Mouse (Mus musculus) CD4-positive helper T cell, adult 2 months (primary cell): ENCODE data around the gene Apof.
A peak's percentile ranks its signal among the peaks of the same experiment; 100 is the strongest.

Experiments used
- DNase-seq: peaks from one replicate; pipeline ENCODE4 v3.0.0-alpha.2; 2012; ENCODE audit warnings: low read depth, missing footprints, low spot score

The Apof gene

DNA sequence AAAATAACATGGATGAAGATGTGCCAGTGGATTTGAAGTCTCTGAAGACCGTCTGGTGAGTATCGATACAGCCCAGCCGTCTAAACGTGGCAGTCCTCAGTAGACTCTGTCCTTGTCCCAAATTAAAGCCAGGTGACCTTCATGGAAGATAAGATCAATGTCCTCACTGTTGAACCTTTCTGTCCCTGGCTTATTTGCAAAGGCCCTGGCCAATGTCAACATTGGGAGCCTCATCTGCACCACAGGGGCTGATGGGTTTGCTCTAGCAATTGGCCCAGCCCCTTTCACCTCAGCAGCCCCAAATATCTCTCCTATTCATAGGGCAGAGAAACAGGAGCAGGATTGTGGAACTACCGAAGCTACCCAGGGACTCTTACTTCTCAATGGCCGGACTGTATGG lies at the start of gene Apof:
Gene Apof (plus strand): TSS at position 301 of the 400 bp plus-strand sequence.
- no peak for DNase-seq

DNA sequence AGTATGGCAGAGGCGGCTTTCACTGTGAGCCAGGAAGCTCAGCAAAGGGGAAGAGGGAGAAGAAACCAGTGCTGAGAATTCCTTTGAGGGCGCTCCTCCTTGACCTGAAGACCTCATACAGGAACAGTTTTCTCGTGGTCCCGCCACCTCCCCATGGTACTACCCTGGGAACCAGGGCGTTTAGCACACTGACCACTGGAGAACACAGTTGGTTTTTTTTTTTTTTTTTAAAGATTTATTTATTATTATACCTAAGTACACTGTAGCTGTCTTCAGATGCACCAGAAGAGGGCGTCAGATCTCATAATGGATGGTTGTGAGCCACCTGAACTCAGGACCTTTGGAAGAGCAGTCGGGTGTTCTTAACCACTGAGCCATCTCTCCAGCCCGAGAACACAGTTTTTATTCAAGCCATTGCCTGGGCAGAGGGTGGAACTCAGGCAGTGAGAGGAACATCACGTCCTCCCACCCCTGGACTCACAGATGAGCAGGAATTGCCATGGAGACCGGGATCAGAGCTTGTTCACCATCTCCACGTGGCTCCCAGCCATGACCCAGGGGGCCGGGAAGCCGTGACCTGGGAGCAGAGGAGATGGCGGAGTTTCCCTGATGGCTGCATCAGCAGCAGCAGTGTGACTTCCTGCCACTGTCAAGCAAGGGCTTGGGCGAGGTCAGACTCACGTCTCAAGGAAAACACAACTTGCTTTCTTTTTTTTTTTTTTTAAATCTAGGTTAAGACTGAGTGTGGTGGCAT lies 46.8 kb upstream of the Apof start:
- peak; percentile 45 for DNase-seq

DNA sequence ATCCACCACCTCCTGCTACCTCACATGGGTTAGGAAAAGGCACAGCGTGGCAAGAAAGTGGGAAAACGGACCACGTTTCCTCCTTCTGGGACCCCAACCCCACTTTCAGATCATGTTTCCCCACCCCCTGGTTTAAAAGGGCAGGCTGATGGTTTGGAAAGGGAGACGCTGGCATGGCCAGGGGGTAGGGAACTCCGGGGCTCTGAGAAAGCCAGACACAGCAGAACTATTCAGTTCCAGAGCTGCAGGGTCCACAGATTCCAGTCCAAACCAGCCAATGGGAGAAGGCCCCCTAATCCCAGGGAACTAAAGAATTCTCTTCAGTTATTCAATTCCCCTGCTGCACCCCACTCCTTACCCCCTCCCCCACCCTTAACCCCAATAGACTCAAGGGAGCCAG lies 43.4 kb upstream of the Apof start:
- no peak for DNase-seq

DNA sequence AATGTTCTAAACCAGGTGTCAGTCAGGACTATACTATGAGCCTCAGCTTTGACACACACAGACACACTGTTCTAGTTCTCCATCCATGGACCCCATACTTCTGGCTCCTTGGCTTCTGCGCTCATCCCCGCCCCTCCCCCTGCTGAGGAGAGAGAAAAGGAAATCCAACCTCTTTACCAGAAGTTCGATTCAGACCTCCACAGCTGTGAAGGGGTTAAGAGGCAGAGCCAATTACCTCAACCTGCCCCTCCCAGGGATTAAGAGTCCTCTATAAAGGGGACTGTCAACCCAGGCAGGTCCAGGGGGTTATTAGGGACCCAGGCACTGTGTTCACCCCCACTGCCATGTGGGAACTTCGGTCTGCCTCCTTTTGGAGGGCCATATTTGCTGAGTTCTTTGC lies 42.9 kb upstream of the Apof start, which contains the start of gene Mip:
Gene Mip (plus strand): TSS at position 301 of the 400 bp plus-strand sequence.
- DNase-seq: no peak

DNA sequence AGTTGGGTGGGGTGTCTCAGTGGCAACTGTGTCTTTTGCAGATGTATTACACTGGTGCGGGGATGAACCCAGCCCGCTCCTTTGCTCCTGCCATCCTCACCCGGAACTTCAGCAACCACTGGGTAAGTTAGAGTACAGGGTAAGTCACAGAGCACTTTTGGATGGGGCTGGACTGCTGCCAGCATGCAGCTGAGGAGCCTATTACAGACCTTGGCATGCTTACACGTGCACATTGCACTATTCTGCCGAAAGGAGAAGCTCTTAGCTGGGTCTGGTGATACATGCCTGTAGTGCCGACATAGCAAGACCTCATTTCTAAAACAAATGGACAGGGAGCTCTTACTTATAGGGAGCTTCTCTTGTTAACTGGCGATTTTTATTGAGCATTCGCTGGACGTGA lies 40.9 kb upstream of the Apof start:
- no peak for DNase-seq

DNA sequence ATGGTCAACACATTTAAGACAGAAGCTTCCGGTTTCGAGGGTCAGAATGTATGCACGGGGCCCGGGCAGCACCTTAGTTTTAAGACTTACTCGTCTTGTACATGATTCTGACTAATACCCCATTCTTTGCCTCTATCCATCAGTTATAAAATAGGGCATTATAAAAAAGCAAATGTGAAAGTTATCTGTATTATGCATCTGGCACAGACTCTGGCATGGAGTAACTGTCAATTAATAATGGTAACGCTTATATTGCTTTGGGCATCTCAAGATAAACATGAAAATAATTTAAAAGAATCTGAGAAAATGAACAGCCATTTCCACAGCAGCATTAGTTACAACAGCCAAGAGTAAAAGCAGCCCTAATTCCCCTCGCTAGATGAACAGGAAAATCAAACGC lies 40.5 kb upstream of the Apof start:
- DNase-seq: no peak

DNA sequence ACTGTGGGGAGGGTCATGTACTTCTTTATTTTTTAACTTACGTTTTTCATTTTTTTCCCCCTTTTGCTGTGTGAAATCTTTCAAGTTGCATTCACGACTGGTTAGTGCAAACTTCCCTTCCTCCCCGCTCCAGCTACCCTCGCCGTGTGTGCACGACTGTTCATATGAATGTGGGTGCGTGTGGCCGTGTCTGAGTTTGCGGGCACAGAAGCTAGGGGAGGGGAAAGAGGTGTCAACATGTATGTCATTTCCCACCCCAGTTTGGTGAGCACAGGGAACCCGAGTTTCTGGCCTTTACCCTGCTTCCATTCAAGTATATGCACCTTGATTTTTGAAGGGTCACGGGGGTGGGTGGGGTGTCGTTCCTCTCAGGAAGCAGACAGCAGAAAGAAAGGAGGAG lies 37.9 kb upstream of the Apof start:
- DNase-seq: peak; percentile 46

DNA sequence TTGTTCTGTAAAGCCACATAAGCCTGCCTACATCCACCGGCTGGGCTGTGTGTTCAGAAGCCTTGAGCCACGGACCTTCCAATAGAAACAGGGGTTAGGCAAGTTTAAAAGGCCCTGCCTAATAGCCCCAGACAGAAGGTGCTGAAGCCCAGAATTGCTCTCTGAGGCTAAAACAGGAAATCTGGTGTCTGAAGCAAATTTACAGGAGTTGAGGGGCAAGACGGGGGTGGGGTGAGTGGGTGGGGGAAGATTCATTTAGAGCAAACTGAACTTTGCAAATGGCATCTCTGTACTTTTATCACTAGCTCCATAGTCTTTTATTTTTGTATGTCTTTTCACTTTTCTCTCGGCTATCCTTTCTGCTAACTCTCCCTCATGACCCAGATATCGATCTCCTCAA lies 37.3 kb upstream of the Apof start:
- DNase-seq: peak; percentile 48

DNA sequence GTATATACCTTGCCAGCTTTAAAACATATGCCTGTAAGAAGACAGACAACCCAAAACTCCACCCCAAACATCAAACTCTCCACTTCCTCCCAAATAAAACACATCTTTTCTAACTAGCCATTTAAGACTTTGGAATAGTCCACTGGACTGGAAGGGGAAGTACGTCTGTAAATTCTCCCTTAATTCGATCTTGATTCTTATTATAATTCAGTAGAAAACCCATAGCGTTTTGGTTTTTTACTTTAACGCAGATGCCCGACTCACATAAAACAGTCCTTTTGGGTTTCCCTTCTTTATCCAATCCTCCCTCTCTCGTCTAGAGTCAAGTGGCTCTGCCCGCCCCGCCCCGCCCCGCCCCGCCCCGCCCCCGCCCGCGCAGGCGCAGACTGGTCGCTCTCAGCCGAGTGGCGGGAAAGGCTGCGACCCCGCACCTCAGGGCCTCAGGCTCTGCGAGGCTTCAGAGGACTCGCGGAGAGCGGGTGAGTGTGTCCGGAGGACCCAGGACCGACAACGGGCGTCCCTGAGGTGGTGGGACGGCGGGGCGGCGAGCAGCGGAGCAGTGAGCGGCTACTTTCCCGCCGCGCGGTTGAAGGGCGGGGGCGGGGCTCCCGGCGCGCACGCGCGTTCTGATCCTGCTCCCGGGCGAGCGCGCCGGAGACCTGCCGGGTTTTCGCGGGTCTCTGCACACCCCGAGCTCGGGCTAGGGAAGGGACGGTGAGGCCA lies 36.6 kb upstream of the Apof start, which contains the start of gene Timeless:
Gene Timeless (plus strand): TSS at position 369 of the 723 bp plus-strand sequence.
- DNase-seq: peak; percentile 90

DNA sequence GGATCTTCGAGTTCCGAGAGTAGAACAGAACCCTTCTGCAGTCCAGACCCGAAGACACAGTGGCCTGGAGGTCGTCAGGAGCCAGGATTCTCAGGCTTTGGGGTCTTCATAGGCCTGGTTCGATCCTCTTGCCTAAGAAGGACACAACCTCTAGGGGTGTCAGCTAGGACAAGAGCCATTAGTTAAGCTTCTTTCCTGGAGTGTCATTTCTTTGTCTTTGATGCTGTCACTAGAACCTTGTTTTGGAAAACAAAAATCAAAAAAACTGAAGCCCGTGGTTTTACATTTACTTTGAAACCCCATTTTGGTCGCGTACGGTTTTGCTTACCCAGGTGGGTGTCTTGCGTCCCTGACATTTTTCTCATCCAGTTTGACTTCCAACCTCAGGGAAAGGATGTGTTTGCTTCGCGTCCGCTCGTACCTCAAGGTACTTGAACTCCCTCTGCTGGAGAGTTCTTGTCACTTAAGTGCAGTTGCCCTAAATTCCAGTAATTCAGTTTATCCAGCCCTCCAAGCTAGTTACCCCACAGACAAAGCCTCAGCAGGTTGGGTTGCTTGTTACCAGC lies 36.0 kb upstream of the Apof start:
- peak; percentile 84 for DNase-seq

DNA sequence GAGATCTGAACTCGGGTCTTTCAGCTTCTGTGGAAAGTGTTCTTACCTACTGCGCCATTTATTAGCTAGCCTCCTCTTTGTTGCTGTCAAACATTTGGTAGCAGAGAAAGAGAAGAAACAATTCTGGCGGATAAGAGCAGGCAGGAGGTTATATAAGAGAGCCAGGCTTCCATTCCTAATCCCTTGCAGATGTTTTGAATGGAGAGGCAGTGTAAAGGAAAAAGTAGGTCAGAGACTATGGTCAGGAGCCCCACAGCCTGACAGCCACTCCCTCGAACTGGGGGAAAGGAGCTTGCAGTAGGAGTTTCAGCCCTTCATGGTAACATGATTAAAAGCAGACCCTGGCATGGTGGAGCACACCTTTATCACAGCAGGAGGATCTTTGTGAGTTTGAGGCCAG lies 32.1 kb upstream of the Apof start:
- no peak for DNase-seq

DNA sequence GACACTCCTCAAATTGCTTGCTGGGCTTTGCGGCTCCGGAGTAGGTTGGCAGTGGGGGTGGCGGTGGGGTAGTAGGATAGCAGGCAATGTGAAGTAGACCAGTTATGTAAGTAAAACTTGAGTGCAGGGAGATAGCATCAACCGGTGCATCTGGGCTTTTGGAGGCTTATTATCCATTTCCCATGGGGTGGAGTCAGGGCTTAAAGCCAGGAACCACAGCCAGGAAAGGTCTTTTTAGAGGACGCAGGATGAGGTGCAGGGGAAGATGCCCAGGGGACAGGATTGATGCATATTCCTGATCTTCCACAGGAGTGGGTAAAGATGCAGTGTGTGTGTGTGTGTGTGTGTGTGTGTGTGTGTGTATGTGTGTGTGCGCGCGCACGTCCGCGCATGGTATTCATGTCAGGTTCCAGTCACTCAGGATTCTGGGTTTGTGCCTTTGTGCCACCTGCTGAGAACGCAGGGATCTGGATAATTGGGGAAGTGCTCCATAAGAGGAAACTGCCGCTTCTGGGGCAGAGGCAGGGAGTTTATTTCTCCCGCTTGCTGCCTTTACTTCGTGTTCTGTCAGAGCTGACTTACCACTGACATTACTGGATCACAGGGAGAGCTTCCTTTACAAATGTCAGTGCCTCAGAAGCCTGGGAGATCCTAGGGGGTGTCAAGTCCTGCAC lies 30.5 kb upstream of the Apof start:
- DNase-seq: no peak

DNA sequence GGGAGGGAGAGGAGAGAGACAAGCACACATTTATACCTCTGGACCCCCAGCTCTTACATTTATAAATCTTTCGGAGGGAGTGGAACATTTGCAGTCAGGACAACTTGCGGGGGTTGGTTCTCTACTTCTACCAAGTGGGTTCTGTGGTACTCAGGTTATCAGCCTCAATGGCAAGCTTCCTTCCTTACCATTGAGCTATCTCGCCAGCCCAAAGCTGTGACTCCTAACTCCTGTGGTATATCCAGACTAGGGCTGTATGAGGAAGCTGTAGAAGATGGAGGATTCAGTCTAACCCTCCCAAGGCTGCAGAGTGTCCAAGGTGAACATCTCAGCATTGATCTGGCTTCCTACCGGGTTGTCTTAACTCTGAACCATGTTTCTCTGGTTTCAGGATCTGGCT lies 29.3 kb upstream of the Apof start:
- no peak for DNase-seq

DNA sequence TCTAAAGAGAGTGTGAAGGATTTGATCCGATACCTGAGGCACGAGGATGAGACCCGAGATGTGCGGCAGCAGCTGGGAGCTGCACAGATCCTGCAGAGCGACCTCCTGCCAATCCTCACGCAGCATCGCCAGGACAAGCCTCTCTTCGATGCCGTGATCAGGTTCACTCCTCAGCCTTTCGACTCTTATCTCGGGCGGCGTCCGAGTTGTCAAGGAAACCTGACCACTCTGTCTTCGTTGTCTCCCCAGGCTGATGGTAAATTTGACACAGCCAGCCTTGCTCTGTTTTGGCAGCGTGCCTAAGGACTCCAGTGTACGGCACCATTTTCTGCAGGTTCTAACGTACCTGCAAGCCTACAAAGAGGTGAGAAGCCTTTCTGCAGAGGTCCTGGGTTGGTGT lies 28.3 kb upstream of the Apof start:
- no peak for DNase-seq

DNA sequence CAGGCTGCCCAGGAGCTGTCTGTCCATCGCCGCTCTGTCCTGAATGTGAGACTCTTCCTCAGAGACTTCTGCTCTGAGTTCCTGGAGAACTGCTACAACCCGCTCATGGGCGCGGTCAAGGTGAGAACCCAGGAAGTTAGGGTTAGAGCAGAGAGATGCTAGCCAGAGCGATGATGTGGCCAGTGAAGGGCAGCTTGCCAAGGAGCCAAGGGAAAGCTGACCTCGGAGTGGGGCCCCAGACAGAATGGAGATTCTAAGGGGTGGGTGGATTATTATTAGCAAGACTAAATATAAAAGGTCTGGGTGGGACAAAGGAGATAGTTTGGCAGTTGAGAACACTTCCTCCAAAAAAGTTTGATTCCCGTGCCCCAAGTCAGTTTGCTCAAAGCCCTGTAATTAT lies 25.2 kb upstream of the Apof start:
- no peak for DNase-seq

DNA sequence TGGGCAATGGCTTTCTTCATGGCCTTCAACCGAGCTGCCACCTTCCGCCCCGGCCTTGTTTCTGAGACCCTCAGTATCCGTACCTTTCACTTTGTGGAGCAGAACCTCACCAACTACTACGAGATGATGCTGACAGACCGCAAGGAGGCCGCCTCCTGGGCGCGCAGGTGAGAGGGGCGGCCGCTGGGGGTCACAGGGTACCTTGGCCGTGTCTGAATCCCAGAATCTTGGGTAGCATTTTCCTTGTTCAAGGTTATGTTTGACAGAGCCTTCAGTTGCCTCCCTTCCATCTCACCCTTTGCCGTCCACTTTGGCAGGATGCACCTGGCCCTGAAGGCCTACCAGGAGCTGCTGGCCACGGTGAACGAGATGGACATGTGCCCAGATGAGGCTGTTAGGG lies 24.4 kb upstream of the Apof start:
- no peak for DNase-seq

DNA sequence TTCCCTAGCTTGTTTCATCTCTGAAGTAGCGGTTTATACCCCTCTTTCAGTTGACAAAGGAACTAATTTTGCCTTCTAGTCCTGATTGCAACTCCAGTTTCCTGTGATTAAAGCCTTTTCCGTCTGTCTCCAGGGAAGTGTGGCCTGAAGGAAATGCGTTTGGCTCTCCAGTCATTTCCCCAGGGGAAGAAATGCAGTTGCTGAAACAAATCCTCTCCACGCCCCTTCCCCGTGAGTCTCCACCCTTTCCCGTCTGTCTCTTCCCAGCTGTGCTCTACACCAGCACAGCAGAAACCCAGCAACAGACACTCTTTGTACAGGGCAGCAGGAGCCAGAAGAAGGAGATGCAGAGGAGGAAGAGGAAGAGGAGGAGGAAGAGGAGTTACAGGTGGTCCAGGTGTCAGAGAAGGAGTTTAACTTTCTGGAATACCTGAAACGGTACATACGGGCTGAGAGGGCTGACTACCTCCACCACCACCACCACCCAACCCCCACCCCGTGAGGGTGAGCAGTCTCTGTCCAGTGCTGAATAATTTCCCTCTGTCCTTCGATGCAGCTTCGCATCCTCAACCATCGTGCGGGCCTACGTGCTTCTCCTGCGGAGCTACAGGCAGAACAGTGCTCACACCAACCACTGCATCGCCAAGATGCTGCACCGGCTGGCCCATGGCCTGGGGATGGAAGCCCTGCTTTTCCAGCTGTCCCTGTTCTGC lies 21.3 kb upstream of the Apof start:
- no peak for DNase-seq

DNA sequence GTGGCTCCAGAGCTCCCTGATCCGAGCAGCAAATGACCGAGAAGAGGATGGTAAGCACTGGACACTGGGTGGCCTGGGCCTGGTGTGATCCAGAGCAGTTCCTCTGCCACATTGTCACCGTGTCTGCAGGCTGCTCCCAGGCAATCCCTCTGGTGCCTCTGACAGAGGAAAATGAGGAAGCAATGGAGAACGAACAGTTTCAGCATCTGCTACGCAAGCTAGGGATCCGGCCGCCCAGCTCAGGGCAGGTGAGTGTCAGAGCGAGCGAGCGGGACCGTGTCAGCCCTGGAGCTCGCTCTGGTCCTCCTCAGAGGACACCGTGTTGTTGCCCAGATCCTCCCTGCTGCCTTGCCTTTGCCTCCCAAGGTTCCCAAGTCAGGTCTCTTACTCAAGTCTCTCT lies 17.9 kb upstream of the Apof start:
- no peak for DNase-seq

DNA sequence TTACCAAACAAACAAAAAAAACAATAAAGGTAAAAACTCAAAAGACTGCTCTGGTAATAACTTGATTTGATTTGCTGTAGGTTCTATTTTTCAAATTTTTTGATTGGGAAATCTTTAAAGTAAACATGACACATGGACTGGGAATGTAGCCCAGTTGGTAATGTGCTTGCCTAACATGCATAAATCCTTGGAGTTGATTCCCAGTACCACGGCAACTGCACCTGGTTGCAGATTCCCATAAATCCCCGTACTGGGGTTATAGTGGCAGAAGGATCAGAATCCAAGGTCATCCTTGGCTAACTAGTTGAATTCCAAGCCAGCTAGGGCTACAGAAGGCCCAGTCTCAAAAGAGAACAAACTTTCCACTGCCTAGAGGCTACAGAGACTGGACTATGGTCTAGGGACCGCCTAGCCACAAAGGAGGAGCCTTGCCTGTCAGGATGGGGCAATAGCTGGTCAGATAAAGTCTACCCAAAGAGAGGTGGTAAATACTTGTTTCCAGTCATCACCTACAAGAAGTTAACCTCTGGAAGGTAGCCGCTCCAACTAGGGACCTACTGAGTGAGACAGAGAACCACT lies 14.7 kb upstream of the Apof start, which contains the start of gene Apon:
Gene Apon (plus strand): TSS at position 420 of the 579 bp plus-strand sequence.
- no peak for DNase-seq

DNA sequence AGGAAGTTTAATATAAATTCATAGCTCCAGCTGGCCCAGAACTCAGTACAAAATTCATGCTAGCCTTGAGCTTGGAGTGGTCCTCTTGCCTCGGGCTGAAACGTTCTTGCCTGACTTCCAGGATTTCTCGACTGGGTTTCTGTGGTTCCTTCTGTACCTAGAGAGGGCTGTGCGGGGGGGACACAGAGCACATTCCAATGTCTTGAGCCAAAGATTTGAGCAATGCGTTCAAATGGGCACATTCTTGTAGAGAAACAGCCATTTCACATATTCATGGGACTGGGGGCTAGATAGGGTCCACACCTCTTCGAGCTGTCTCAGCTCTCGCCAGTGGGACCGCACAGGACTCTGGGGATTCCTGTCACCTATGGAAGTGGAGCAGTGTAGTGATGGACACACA lies 12.5 kb upstream of the Apof start:
- no peak for DNase-seq

DNA sequence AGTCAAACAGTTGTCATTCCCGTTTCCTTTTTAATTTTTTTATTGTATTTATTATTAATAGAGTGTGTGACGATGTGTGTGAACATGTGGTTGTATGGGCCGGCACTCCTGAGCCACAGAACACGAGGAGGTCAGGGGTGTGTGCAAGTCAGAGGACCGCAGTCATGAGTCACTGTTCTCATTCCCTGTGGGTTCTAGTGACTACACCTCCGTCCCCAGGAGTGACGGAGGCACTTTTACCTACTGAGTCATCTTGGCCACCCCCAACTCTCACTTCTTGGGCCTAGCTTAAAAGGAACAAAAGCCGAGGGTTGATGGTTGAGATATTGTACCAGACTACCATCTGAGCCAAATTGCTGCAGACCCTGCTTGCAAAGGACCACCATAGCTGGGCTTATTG lies 12.1 kb upstream of the Apof start:
- peak; percentile 19 for DNase-seq
